Mouse (Mus musculus) limb, embryonic 14.5 days (tissue): ENCODE measurements around the gene Nln. TPM values are rescaled to one million over a fixed set of nuclear protein-coding genes. Genes with fewer than 3 reads are reported as not detected.

Source experiments
- ATAC-seq: fragments of 200-750 bp; cut with Nextera tagmentation; 2 replicates; pipeline ENCODE4 v1.8.0; 2017; ENCODE audit warnings: low read depth, moderate number of reproducible peaks, moderate TSS enrichment; ENCODE audit not compliant: low FRiP score
- DNase-seq: peaks from one replicate; pipeline ENCODE4 v3.0.0-alpha.2; 2015; ENCODE audit warnings: low spot score
- H3K27ac ChIP-seq: fragments of 300-500 bp; sonication (generic); replicated peaks from 2 replicates; pipeline ENCODE4 v1.5.1; 2014; ENCODE audit warnings: low read depth, mild to moderate bottlenecking, low read length, moderate library complexity, mixed read lengths
- H3K27me3 ChIP-seq: fragments of 300-500 bp; sonication (generic); 2 replicates; pipeline ENCODE4 v1.6.1; 2014; ENCODE audit warnings: low read length, mixed read lengths; ENCODE audit not compliant: control insufficient read depth, insufficient read depth
- H3K36me3 ChIP-seq: fragments of 300-500 bp; sonication (generic); 2 replicates; pipeline ENCODE4 v1.6.1; 2014; ENCODE audit warnings: mild to moderate bottlenecking, low read length, moderate library complexity, mixed read lengths; ENCODE audit not compliant: control insufficient read depth, insufficient read depth
- H3K4me1 ChIP-seq: fragments of 300-500 bp; sonication (generic); 2 replicates; pipeline ENCODE4 v1.6.1; 2014; ENCODE audit warnings: antibody characterized with exemption, low read length, mixed read lengths; ENCODE audit not compliant: control insufficient read depth, insufficient read depth
- H3K4me2 ChIP-seq: fragments of 300-500 bp; sonication (generic); replicated peaks from 2 replicates; pipeline ENCODE4 v1.6.1; 2014; ENCODE audit warnings: low read depth, mild to moderate bottlenecking, low read length, moderate library complexity; ENCODE audit not compliant: severe bottlenecking
- H3K4me3 ChIP-seq: fragments of 300-500 bp; sonication (generic); replicated peaks from 2 replicates; pipeline ENCODE4 v1.5.1; 2014; ENCODE audit warnings: low read length
- H3K9ac ChIP-seq: fragments of 300-500 bp; sonication (generic); 2 replicates; pipeline ENCODE4 v1.6.1; 2014; ENCODE audit warnings: mild to moderate bottlenecking, low read depth, low read length, moderate library complexity; ENCODE audit not compliant: severe bottlenecking
- H3K9me3 ChIP-seq: fragments of 300-500 bp; sonication (generic); 2 replicates; pipeline ENCODE4 v1.6.1; 2016; ENCODE audit warnings: low read length; ENCODE audit not compliant: control insufficient read depth
- POLR2A ChIP-seq: fragments of 200-500 bp; IDR thresholded peaks from 2 replicates; pipeline ENCODE4 v1.8.0; 2012; ENCODE audit warnings: inconsistent platforms, mild to moderate bottlenecking, moderate library complexity, borderline replicate concordance; ENCODE audit not compliant: insufficient read depth, insufficient read length; ENCODE audit errors: extremely low read depth
- WGBS: fragments of 180-500 bp; shearing (Covaris S2); extraction: QIAGEN DNeasy Blood & Tissue Kit; methylation state at CpG from one replicate; pipeline ENCODE4 v1.1.7; 2014; 5-methylcytosine and 5-hydroxymethylcytosine counted together
- polyA plus RNA-seq, 2 experiments: library from polyadenylated mRNA; depleted of rRNA in 1 of 2; stranded (reverse) in 1 of 2; unstranded in 1 of 2; fragments of >200 nt; fragmentation: Nextera tagmentation in 1 of 2; extraction: Ambion mirVana in 1 of 2; gene quantifications; 2 replicates each; pipeline versions ENCODE4 v1.2.1 to v1.2.3; 2012 to 2014

Nln gene
- polyA plus RNA-seq, 2 experiments, result 9.8 to 16.6 TPM

- Histone ChIP-seq H3K9ac (no peak overlapping the region), H3K4me1 (peaks cover 4% of the 10 kb centered on the region; the same call in 1 of the 2 replicates), H3K9me3 (peaks cover 4% of the 10 kb centered on the region; the same call in 1 of the 2 replicates), H3K27ac (no peak overlapping the region), H3K36me3 (no peaks in the 10 kb centered on the region), H3K27me3 (no peaks in the 10 kb centered on the region), H3K4me2 (no peak overlapping the region), H3K4me3 (no peak overlapping the region)
- DNase-seq, result no peak
- 72% methylated on average over 4 of the region's 4 CpGs for WGBS
- no peak for ATAC-seq
- no peak for TF ChIP-seq POLR2A
Observed at GRCm38 (mm10) chr13:103976181-103976724, 133.2 kb downstream of the Nln start.

GRCm38 (mm10) chr13:103975101-103975500 lies 134.3 kb downstream of the Nln start:
- no peak for ATAC-seq
- H3K27ac ChIP-seq, result no peak overlapping the region
- WGBS, result 80% methylated on average over 10 of the region's 10 CpGs

GRCm38 (mm10) chr13:103973977-103974376 lies 135.4 kb downstream of the Nln start:
- Histone ChIP-seq H3K9me3 (no peaks in the 10 kb centered on the region), H3K9ac (no peak overlapping the region), H3K4me3 (no peak overlapping the region), H3K27ac (no peak overlapping the region), H3K4me1 (peaks cover 7% of the 10 kb centered on the region; the same call in 1 of the 2 replicates), H3K36me3 (no peaks in the 10 kb centered on the region), H3K4me2 (no peak overlapping the region), H3K27me3 (no peaks in the 10 kb centered on the region)
- DNase-seq (no peak), ATAC-seq (no peak)
- TF ChIP-seq POLR2A, result no peak
- WGBS, result 76% methylated on average over 5 of the region's 5 CpGs

More at GRCm38 (mm10) chr13:103975101-103975500, 134.3 kb downstream of the Nln start:
- Histone ChIP-seq H3K9ac (no peak overlapping the region), H3K4me3 (no peak overlapping the region), H3K36me3 (no peaks in the 10 kb centered on the region), H3K4me2 (no peak overlapping the region), H3K4me1 (peaks cover 7% of the 10 kb centered on the region; the same call in 1 of the 2 replicates), H3K9me3 (peaks cover 1% of the 10 kb centered on the region; the same call in 1 of the 2 replicates), H3K27me3 (no peaks in the 10 kb centered on the region)
- no peak for DNase-seq
- TF ChIP-seq POLR2A, result no peak

Other genes with a start within 250 kb of the Nln start
- gene Erbin, start 189.1 kb downstream of the Nln start, polyA plus RNA-seq (2012; rRNA removed), result 36.6 and 39.7 TPM in 2 replicates
- gene Erbin, start 189.1 kb downstream of the Nln start, polyA plus RNA-seq (2014; fragmentation: Nextera tagmentation; extraction: Ambion mirVana), result 40.2 and 43.0 TPM in 2 replicates
- 4.9 and 5.9 TPM in 2 replicates for gene Sgtb, start 127 bp upstream of the Nln start, polyA plus RNA-seq (2012; rRNA removed)
- gene Sgtb, start 127 bp upstream of the Nln start, polyA plus RNA-seq (2014; fragmentation: Nextera tagmentation; extraction: Ambion mirVana), result 7.3 and 7.5 TPM in 2 replicates
- gene Trappc13, start 68.9 kb upstream of the Nln start, polyA plus RNA-seq (2012; rRNA removed), result 18.6 and 23.4 TPM in 2 replicates
- gene Trappc13, start 68.9 kb upstream of the Nln start, polyA plus RNA-seq (2014; fragmentation: Nextera tagmentation; extraction: Ambion mirVana), result 43.9 and 49.7 TPM in 2 replicates
- gene Trim23, start 69.2 kb upstream of the Nln start, polyA plus RNA-seq (2012; rRNA removed), result 13.0 and 14.9 TPM in 2 replicates
- gene Trim23, start 69.2 kb upstream of the Nln start, polyA plus RNA-seq (2014; fragmentation: Nextera tagmentation; extraction: Ambion mirVana), result 18.0 and 21.3 TPM in 2 replicates
- gene Cenpk, start 119.0 kb upstream of the Nln start, polyA plus RNA-seq (2012; rRNA removed), result 12.8 and 23.4 TPM in 2 replicates
- 53.9 and 56.5 TPM in 2 replicates for gene Cenpk, start 119.0 kb upstream of the Nln start, polyA plus RNA-seq (2014; fragmentation: Nextera tagmentation; extraction: Ambion mirVana)
- gene Ppwd1, start 119.2 kb upstream of the Nln start, polyA plus RNA-seq (2012; rRNA removed), result 10.8 and 15.5 TPM in 2 replicates
- gene Ppwd1, start 119.2 kb upstream of the Nln start, polyA plus RNA-seq (2014; fragmentation: Nextera tagmentation; extraction: Ambion mirVana), result 13.3 and 14.3 TPM in 2 replicates
- gene Adamts6, start 178.2 kb upstream of the Nln start, polyA plus RNA-seq (2012; rRNA removed), result 13.8 and 16.1 TPM in 2 replicates
- 5.0 and 6.2 TPM in 2 replicates for gene Adamts6, start 178.2 kb upstream of the Nln start, polyA plus RNA-seq (2014; fragmentation: Nextera tagmentation; extraction: Ambion mirVana)